Mouse (Mus musculus) bone marrow macrophage, adult 2 months (primary cell): ENCODE results near the gene Gm39115. TPM values are rescaled to one million over a fixed set of nuclear protein-coding genes. Genes with fewer than 3 reads are reported as not detected.

ENCODE experiments used
- H3K27ac ChIP-seq: 2 replicates; pipeline ENCODE4 v1.5.1; 2012; ENCODE audit warnings: low read depth, low read length; ENCODE audit not compliant: insufficient read depth
- H3K4me1 ChIP-seq: 2 replicates; pipeline ENCODE4 v1.6.1; 2012; ENCODE audit warnings: low read length; ENCODE audit not compliant: control insufficient read depth, insufficient read depth
- H3K4me3 ChIP-seq: 2 replicates; pipeline ENCODE4 v1.5.1; 2012; ENCODE audit warnings: mild to moderate bottlenecking, low read length, moderate library complexity; ENCODE audit not compliant: insufficient read depth
- CTCF ChIP-seq: IDR thresholded peaks from 2 replicates; pipeline ENCODE4 v1.5.1; 2012; ENCODE audit warnings: low read depth, mild to moderate bottlenecking, low read length, moderate library complexity
- POLR2A ChIP-seq: IDR thresholded peaks from 2 replicates; pipeline ENCODE4 v1.6.1; 2012; ENCODE audit warnings: mild to moderate bottlenecking, low read depth, low read length, borderline replicate concordance
- polyA plus RNA-seq: library from polyadenylated mRNA; stranded (reverse); fragments of >200 nt; gene quantifications from 2 replicates; pipeline ENCODE4 v1.2.4, GENCODE M21; 2012; ENCODE audit not compliant: missing spikeins, insufficient read depth, insufficient read length

Gm39115 gene
- polyA plus RNA-seq, 1 experiment, result not detected

GRCm38 (mm10) chr7:142086159-142086905, 49.5 kb downstream of the Gm39115 start:
- Histone ChIP-seq H3K4me1 (peaks cover 5% of the 10 kb centered on the region), H3K27ac (no peak overlapping the region), H3K4me3 (no peak overlapping the region)
- TF ChIP-seq POLR2A (no peak), CTCF (no peak)

Other genes starting within 250 kb of the Gm39115 start
- 37.2 and 39.1 TPM in 2 replicates for gene Tollip, start 217.5 kb downstream of the Gm39115 start, polyA plus RNA-seq
- gene Brsk2, start 186.3 kb downstream of the Gm39115 start, polyA plus RNA-seq, result not detected in 2 replicates
- gene Mob2, start 75.0 kb downstream of the Gm39115 start, polyA plus RNA-seq, result 29.5 and 37.0 TPM in 2 replicates
- gene Dusp8, start 40.2 kb downstream of the Gm39115 start, polyA plus RNA-seq, result 0.27 and 0.46 TPM in 2 replicates
- gene Gm45618, start 15.3 kb downstream of the Gm39115 start, polyA plus RNA-seq, result not detected in 2 replicates
- gene Gm45337, start 8.6 kb upstream of the Gm39115 start, polyA plus RNA-seq, result not detected in 2 replicates
- gene Gm29735, start 21.1 kb upstream of the Gm39115 start, polyA plus RNA-seq, result not detected in 2 replicates
- not detected in 2 replicates for gene Gm4553, start 29.7 kb upstream of the Gm39115 start, polyA plus RNA-seq
- not detected in 2 replicates for gene Krtap5-2, start 40.0 kb upstream of the Gm39115 start, polyA plus RNA-seq
- not detected in 2 replicates for gene Gm10153, start 54.4 kb upstream of the Gm39115 start, polyA plus RNA-seq
- gene Krtap5-3, start 65.3 kb upstream of the Gm39115 start, polyA plus RNA-seq, result not detected in 2 replicates
- not detected in 2 replicates for gene Gm7579, start 75.8 kb upstream of the Gm39115 start, polyA plus RNA-seq
- not detected in 2 replicates for gene Krtap5-5, start 93.9 kb upstream of the Gm39115 start, polyA plus RNA-seq
- not detected in 2 replicates for gene Gm40460, start 105.0 kb upstream of the Gm39115 start, polyA plus RNA-seq
- not detected in 2 replicates for gene Gm2431, start 122.3 kb upstream of the Gm39115 start, polyA plus RNA-seq
- gene Gm4559, start 138.3 kb upstream of the Gm39115 start, polyA plus RNA-seq, result not detected in 2 replicates
- gene Krtap5-1, start 161.1 kb upstream of the Gm39115 start, polyA plus RNA-seq, result not detected in 2 replicates
- not detected in 2 replicates for gene Krtap5-4, start 167.5 kb upstream of the Gm39115 start, polyA plus RNA-seq
- gene Ifitm10, start 237.7 kb upstream of the Gm39115 start, polyA plus RNA-seq, result 0.59 TPM in 1 of 2 replicates, not detected in the other
- gene Gm49369, start 246.6 kb upstream of the Gm39115 start, polyA plus RNA-seq, result 1.1 TPM in 1 of 2 replicates, not detected in the other